Mouse (Mus musculus) ZHBTc4 (cell line): ENCODE measurements around the gene Ift52.
A peak's percentile ranks its signal among the peaks of the same experiment; 100 is the strongest.

ENCODE experiments used
- DNase-seq: peaks from one replicate; pipeline ENCODE4 v3.0.0-alpha.2; 2011; ENCODE audit warnings: low read depth, low spot score

Gene Ift52

DNA sequence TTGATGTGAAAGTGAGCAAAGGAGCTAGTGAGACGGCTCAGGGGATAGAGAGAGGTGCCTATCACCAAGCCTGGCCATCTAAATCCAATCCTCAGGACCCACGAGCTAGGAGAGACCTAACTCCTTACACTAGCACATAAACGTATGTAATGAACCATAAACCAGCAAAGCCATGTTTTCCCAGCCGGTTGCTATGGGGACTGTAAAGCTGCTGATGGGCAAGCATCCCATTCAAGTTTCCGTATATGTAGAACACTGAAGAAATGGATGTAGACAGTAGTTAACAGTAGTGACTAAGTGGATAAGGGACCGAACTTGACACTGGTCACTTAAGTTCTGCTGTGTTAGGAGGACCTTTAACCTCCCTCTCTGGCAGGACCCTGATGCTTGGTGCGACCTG is 56.9 kb downstream of the Ift52 start:
- DNase-seq = no peak

DNA sequence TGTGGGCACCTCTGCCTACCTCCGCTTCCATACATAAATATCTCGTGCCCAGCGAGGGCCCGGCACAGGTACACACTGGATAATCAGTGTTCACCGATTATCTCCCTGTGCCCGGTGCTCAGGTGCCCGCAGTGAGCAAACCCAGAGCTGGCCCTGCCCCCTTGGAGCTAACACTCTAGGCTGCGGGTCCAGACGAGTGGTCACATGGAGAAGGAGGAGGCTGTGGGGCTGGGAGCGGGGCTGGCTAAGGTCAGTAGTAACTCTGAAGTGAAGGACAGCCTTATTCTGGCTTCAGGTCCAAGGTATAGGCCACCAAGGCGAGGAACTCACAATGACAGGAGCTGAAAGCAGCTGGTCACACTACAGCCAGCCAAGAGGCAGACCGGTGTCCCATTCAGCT is 57.7 kb downstream of the Ift52 start:
- DNase-seq = no peak

DNA sequence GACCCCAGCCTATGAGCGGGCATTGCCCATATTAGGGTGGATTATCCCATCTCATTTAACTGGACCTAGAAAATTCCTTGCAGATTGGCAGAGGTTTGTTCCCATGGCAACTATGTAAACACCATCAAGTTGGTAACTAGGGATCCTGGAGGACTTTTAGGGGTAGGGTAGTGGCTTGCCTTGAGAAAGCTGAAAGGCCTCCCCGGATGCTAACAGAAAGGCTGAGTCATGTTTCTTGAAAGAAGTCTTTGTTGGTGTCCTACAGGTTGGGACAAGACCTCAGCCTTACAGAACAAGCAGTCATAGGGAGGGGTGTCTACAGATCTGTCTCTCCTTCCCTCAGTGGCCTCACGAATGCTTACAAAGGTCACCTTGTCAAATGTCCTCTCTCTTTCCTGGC is 58.1 kb downstream of the Ift52 start:
- DNase-seq = peak; percentile 89

DNA sequence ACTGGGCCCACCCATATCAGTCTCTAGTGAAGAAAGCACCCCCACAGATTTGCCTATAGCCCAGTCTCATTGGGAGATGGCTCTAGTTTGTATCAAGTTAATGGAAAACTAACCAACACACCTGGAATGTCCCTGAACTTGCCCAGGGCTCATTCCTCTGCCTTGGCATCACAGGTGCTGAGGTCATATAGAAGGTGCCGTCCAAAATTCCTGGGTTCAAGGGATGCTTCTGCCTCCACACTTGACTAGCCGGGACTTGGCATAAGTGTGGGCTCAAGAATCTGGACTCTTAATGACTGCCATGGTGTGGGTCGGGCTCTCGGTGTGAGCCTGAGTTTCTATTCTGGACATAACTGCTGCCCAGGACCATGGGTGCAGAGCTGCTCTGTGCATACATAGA is 61.9 kb downstream of the Ift52 start:
- no peak for DNase-seq

DNA sequence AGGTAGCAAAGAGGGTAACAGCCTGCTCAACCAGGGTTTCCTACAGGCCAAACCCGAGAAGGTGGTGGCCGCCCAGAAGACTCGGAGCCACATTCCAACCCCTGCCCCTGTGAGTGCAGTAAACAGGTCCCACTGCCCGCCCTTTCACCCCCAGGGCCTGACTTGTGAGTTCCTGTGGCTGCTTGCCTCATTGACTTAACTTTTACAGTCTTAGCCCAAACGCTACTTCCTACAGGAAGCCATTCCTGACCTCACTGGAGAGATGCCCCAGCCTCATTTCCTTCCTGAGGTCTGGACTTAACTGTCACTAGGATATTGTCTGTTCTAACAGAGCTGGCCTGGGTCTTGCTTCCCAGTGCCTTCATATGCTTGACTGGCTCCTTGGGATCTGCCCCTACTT is 65.4 kb downstream of the Ift52 start:
- DNase-seq = no peak

DNA sequence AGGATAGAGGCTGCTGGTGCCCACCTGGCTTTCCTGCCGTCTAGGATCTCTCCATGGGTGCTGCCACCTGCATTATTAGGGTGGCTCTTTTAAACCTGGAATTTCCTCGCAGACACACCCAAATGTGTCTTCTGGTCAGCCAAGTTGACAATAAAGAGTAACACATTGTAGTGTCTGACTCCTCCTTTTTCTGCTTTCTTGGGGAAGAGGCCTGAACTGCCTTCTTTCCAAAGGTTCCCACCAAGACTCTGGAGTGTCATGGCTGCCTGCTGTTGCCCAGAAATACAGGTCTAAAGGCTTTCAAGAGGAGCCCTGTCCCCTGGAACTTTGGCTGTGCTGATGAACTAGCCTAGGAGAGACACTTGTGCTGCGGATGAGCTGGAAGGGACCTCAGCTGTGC is 67.4 kb downstream of the Ift52 start:
- DNase-seq = peak; percentile 71

DNA sequence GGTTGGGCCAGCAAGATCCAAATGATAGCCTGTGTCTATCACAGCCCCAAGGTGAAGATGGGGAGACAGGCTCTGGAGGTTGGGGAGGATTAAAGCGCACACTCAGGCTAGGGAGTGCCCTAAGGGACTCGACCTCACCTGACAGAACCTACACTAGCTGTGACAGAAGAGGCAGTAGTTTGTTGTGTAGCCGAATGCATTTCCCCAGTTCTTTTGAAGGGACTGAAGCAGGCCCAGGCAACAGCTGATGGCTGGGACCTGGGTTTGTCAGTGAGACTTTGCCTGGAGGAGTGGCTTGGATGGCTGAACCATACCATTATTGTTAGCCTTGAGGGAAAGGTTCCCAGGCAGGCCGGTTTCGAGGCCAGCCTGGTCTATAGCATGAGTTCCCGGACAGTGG is 67.9 kb downstream of the Ift52 start:
- DNase-seq = peak; percentile 60

DNA sequence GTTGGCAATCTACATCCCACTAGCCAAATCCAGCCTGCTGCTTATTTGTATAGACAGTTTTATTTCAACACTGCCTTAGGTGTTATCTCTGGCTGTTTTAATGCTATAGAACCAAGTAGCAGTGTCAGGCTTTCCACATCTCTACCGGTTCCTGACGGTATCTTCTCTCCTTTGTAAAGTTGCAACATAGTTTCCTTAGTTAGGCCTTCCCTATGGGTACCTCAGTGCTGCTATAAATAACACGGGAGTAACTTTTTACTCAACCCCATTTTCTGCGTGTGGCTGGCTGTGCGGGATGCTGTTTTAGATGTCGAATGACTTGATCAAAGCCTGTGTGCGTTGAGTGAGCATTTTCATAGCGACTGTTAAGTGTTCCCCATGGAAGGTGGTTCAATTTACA is 69.4 kb downstream of the Ift52 start:
- no peak for DNase-seq

DNA sequence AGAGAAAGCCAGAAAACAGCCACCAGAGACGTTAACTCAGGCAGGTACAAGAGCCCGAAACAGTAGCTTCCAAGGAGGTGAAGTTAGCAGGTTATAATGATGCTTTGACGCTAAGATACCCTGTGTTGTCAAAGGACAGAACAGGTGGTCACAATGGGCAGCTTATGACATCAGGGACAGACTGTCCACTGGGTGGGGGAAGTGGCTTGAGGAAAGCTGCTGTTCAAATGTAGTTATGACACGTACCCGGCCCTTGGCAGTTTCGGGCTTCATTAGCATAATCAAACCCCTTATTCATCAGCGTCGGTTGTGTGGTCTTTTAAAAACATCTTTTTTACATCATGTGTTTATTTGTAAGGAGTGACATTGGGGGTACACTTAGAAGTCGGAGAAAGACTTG is 70.6 kb downstream of the Ift52 start, which contains the start of gene Gtsf1l:
Gtsf1l (minus strand) TSS at position 128 of the 400 bp plus-strand sequence.
- DNase-seq = no peak

DNA sequence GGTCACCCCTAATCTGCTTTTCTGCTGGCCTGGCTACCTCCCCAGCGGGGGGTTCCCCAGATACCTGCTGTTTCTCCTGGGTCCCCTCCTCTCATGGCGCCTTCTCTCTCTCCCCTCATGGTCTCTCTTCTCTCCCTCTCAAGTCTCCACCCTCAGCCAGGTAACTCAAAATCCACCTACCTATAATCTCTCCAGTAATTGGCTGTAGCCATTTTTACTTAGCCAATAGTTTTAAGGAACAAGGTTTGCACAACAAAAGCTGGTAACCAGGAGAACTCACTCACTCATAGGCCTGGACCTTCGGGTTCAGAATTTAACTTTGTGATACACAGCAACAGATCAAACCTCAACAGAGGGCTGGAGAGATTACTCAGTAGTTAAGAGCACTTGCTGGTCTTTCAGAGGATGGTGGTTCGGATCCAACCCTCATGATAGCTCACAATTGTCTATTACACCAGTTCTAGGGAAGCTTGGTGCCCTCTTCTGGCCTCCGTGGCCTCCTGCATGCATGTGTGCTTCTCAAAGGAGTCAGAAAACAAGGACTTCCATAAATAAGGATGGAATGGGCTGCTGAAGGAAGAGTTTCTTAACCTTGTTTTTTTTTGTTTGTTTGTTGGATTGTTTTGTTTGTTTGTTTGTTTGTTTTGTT is 72.4 kb downstream of the Ift52 start:
- DNase-seq = peak; percentile 95

DNA sequence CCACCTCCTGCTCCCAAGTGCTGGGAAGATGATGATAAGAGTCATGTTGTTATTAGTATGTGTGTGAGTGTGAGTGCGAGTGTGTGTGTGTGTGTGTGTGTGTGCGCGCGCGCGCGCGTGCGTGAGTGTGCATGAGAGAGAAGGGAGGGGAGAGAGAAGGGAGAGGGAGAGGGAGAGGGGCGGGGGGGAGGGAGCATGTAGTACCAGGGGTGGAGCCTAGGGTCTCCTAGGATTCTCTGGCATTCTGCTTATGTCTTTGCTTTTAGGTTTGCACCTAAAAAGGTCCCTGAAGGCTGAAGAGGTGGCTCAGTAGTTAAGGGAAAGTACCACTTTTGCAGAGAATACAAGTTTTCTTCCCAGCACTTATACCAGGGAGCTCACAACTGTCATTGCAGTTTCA is 77.8 kb downstream of the Ift52 start:
- DNase-seq = peak; percentile 62
